Mouse (Mus musculus): ENCODE measurements around the gene Eln. TPM values are rescaled to one million over a fixed set of nuclear protein-coding genes. Genes with fewer than 3 reads are reported as not detected.

Gene Eln
- total and polyA plus RNA-seq, 3 experiments = not detected

DNA sequence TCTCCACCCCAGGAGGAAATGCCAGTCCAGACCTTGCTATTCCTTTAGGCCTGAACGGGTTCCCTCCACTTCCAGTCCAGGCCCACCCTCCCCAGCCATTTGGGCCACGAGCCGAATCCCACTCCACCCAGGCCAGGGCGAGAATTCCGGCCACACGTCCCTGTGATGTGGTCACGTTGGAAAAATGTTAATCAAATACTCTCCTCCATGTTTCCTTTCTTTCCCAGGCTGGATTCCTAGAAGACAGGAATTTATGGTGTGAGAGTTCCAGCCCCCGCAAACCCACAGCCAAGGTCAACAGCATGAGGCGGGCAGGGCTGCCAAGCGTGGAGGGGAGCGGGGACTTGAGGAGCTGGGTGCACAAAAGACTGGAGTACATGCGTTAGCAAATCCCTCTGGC is 25.4 kb upstream of the Eln start:
- no peaks in the 10 kb centered on the region for H3K79me2 ChIP-seq (replicated peaks; ENCODE audit: control insufficient read depth, extremely low read depth, insufficient read depth, poor library complexity, severe bottlenecking)
- H3K27me3 ChIP-seq (replicated peaks) = peaks cover 73% of the 10 kb centered on the region
- H3K4me1 ChIP-seq (ENCODE audit: control insufficient read depth in 1 of 2, insufficient read depth in 2 of 2) = peaks cover 0 to 15% of the 10 kb centered on the region in 2 experiments; a peak in 2 of 4 replicates
- dilution Hi-C loops (cut with MboI; ENCODE audit: extremely low pct_ligation_motif_present, extremely low pct_unique_long_range_greater_than_20kb, low sequenced_read_pairs) = no loop called here
- peaks cover 8% of the 10 kb centered on the region for H3K9me3 ChIP-seq (replicated peaks; ENCODE audit: low read length)
- in situ Hi-C loops (cut with MboI; ENCODE audit: low pct_ligation_motif_present, low pct_unique_long_range_greater_than_20kb, low sequenced_read_pairs) = no loop called here
- DNase-seq (ENCODE audit: extremely low read depth) = no peak
- TF ChIP-seq ZNF384 (IDR thresholded peaks at IDR 0.05; ENCODE audit: low read depth, low read length) (no peak), MAFK (IDR thresholded peaks at IDR 0.05; ENCODE audit: insufficient replicate concordance, low read length) (no peak), ELF1 (IDR thresholded peaks at IDR 0.05; ENCODE audit: low read depth, low read length) (no peak), CHD2 (IDR thresholded peaks at IDR 0.05; ENCODE audit: low read length) (no peak), POLR2AphosphoS2 (IDR thresholded peaks at IDR 0.05; ENCODE audit: low read depth, low read length) (no peak), ZKSCAN1 (IDR thresholded peaks at IDR 0.05; ENCODE audit: borderline replicate concordance, low read depth, low read length) (no peak), HCFC1 (IDR thresholded peaks at IDR 0.05; ENCODE audit: low read depth, low read length) (no peak), SIN3A (IDR thresholded peaks at IDR 0.05; ENCODE audit: low read length) (no peak), CHD1 (IDR thresholded peaks at IDR 0.05; ENCODE audit: low read depth, low read length) (no peak), ETS1 (conservative IDR thresholded peaks at IDR 0.05; ENCODE audit: low read depth, low read length) (no peak), RAD21 (IDR thresholded peaks at IDR 0.05; ENCODE audit: low read depth, low read length) (no peak), ZC3H11A (IDR thresholded peaks at IDR 0.05; ENCODE audit: low read depth, low read length) (no peak), MAX (IDR thresholded peaks at IDR 0.05; ENCODE audit: low read length) (no peak), GABPA (IDR thresholded peaks at IDR 0.05; ENCODE audit: insufficient replicate concordance, low read depth, low read length) (no peak), PAX5 (IDR thresholded peaks at IDR 0.05; ENCODE audit: low read length) (no peak), USF2 (conservative IDR thresholded peaks at IDR 0.05; ENCODE audit: low read depth, low read length) (no peak), TBP (conservative IDR thresholded peaks at IDR 0.05; ENCODE audit: low read depth, low read length) (no peak)
- H3K27ac ChIP-seq (ENCODE audit: insufficient read depth, low read depth) = no peak overlapping the region
- no peak overlapping the region for H3K9ac ChIP-seq (ENCODE audit: insufficient read depth, low read depth)
- no peak overlapping the region for H3K4me2 ChIP-seq (ENCODE audit: insufficient read depth, low read depth, poor library complexity, severe bottlenecking)
- H3K4me3 ChIP-seq (replicated peaks in 1 of 3; ENCODE audit: low read depth in 2 of 3, low read length in 2 of 3, poor library complexity in 1 of 3) = no peak overlapping the region
- no peaks in the 10 kb centered on the region for H3K36me3 ChIP-seq (replicated peaks in 1 of 2; ENCODE audit: control insufficient read depth in 1 of 2, insufficient read depth in 1 of 2, low read length in 1 of 2)

DNA sequence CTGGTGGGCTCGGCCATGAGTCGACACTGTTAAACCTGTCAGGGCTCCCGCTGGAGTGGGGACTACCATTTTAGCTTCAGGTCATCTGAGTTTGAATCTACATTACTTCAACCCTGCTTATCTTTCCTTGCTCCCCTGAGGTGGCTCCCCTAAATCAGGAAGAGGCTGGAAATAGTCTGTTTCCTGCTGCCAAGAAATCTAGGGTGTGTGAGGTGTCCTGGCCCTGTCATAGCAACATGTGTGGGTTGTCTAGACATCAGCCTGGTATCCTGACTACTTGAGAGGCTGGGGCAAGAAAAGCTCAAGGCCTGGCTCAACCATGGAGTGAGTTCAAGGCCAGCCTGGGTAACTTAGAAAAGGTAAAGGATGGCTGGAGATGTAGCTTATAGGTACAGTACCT is 24.6 kb upstream of the Eln start:
- Histone ChIP-seq H3K27ac (ENCODE audit: insufficient read depth, low read depth) (no peak overlapping the region), H3K27me3 (replicated peaks) (peaks cover 76% of the 10 kb centered on the region), H3K79me2 (replicated peaks; ENCODE audit: control insufficient read depth, extremely low read depth, insufficient read depth, poor library complexity, severe bottlenecking) (no peaks in the 10 kb centered on the region), H3K4me1 (ENCODE audit: control insufficient read depth in 1 of 2, insufficient read depth in 2 of 2) (peaks cover 0 to 15% of the 10 kb centered on the region in 2 experiments; a peak in 2 of 4 replicates), H3K4me2 (ENCODE audit: insufficient read depth, low read depth, poor library complexity, severe bottlenecking) (no peak overlapping the region), H3K36me3 (replicated peaks in 1 of 2; ENCODE audit: control insufficient read depth in 1 of 2, insufficient read depth in 1 of 2, low read length in 1 of 2) (no peaks in the 10 kb centered on the region), H3K9me3 (replicated peaks; ENCODE audit: low read length) (peaks cover 8% of the 10 kb centered on the region), H3K4me3 (replicated peaks in 1 of 3; ENCODE audit: low read depth in 2 of 3, low read length in 2 of 3, poor library complexity in 1 of 3) (no peak overlapping the region), H3K9ac (ENCODE audit: insufficient read depth, low read depth) (no peak overlapping the region)
- TF ChIP-seq CHD2 (IDR thresholded peaks at IDR 0.05; ENCODE audit: low read length) (no peak), USF2 (conservative IDR thresholded peaks at IDR 0.05; ENCODE audit: low read depth, low read length) (no peak), EP300 (IDR thresholded peaks at IDR 0.05; ENCODE audit: low read length) (no peak), CHD1 (IDR thresholded peaks at IDR 0.05; ENCODE audit: low read depth, low read length) (no peak), USF1 (IDR thresholded peaks at IDR 0.05; ENCODE audit: low read depth, low read length) (no peak), ZC3H11A (IDR thresholded peaks at IDR 0.05; ENCODE audit: low read depth, low read length) (no peak)
- no peak for DNase-seq (ENCODE audit: extremely low read depth)
- dilution Hi-C loops (cut with MboI; ENCODE audit: extremely low pct_ligation_motif_present, extremely low pct_unique_long_range_greater_than_20kb, low sequenced_read_pairs) (no loop called here), in situ Hi-C loops (cut with MboI; ENCODE audit: low pct_ligation_motif_present, low pct_unique_long_range_greater_than_20kb, low sequenced_read_pairs) (no loop called here)

Measured in CH12.LX (cell line).